Mouse (Mus musculus): ENCODE data around the gene Aqp11.

DNA sequence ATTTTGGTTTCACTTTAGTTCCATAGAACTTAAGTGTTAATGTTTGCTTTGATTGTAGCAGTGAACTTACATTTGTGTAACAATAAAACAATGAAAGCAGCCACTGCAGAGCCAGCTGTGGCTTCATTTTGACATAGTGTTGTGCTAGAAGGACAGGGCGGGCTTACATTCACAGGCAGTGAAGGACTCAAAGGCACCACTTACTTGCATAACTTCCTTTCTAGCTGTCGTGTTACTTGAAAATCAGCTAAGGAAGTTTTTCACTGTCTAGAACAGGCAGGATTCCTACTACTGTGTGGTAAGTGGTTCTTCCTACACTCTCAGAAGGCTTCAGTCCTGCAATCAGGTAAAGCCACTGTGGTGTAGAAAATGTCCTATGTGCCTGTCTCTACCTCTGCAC lies 50.3 kb downstream of the Aqp11 start:
- TF ChIP-seq POLR2A (IDR thresholded peaks at IDR 0.05; ENCODE audit: insufficient read length, low read depth) (no peak), TCF12 (IDR thresholded peaks at IDR 0.05; ENCODE audit: insufficient read depth, poor library complexity, severe bottlenecking) (no peak)

Data from myocyte (in vitro differentiated cells).